Mouse (Mus musculus) hindlimb bud, embryonic 11.5 days (tissue): ENCODE data around the gene Uba5.
A peak's percentile ranks its signal among the peaks of the same experiment; 100 is the strongest.

Source experiments
- DNase-seq: peaks from one replicate; pipeline ENCODE4 v3.0.0-alpha.2; 2012; ENCODE audit warnings: low read depth, low spot score; ENCODE audit errors: extremely low spot score

Gene Uba5

DNA sequence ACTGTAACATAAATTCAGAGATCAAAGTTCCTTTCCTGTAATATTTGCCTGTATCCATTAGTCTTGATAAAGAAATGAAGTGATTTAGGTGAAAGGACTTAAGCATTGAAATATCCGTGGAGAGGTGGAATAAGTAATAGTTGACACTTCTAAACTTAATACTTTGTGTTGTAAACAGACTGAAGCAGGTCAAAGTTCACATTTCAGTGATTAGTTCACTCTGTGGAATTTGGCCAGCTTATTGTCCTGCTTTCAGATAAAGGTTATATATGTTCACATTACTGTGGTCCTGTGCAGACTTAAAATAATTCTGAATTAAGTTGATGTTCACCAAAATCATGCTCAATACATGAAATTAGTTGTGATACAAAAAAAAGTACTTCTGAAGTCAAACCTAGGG is 1.6 kb upstream of the Uba5 start:
- DNase-seq: no peak

- peak; percentile 97 for DNase-seq
These were observed 469 bp upstream of the Uba5 start, which contains the start of gene Acad11 for GRCm38 (mm10) chr9:104063244-104063961. TSS of gene Acad11 (plus strand) at chr9:104063377.

DNA sequence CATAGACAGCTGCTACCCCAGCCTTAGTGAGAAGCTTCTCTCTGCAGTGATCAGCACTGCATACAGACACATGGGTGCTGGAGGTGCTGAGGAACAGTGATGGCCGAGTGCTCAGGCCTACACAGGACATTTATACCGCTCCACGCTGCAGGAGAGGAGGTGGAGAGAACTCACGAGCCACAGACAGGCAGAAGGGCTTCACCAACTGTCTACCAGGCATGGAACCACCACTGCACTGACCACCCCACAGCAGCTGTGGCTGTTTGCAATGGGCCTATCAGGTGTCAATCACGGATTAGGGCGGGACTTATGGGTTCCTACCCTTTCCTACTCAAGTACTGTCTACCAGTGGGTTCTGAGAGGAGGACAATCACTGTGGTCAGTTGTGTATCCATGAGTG is 11.9 kb downstream of the Uba5 start:
- DNase-seq: no peak

- DNase-seq: no peak
These were observed 19.3 kb downstream of the Uba5 start for GRCm38 (mm10) chr9:104043676-104044075.

DNA sequence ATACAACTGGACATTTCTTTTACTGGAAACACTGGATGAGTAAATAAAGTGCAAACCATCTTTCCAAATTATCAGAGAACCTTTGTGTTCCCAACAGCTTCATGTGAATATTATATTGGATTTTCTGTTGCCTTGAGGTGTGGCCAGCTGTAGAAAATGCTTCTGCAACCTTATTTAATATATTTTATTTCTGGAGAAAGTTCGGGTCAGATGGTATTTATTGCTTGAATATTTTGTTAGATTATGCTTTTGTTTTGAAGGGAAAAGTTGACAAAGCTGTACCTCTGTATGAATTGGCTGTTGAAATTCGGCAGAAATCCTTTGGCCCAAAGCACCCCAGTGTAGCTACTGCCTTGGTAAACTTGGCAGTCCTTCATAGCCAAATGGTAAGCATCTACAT is 22.6 kb downstream of the Uba5 start, which contains the start of gene Gm28305:
TSS of gene Gm28305 (plus strand) at position 301 of the 400 bp plus-strand sequence.
- no peak for DNase-seq

DNA sequence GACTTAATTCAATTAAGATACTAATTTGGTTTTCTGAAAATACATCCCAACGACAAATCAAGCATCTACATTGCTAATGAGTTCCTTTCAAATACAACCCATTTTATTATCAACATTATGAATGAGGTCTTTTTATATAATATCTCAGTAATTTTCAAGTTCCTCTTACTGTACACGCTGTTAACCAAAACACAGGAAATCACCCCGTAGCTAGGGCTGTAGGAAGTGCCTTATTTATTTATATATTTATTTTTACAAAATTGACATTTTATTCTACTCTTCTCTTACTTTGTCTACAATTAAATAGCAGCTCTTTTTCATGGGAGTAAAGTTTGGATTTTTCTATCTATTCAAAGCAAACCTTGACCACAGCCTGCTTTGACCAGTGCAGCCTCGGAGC is 23.2 kb downstream of the Uba5 start:
- DNase-seq: no peak

- no peak for DNase-seq
These were observed 23.8 kb downstream of the Uba5 start for GRCm38 (mm10) chr9:104039031-104039695.

GRCm38 (mm10) chr9:104038266-104038665 is 24.7 kb downstream of the Uba5 start:
- DNase-seq: no peak

GRCm38 (mm10) chr9:104035261-104036015 is 27.5 kb downstream of the Uba5 start:
- peak; percentile 49 for DNase-seq

DNA sequence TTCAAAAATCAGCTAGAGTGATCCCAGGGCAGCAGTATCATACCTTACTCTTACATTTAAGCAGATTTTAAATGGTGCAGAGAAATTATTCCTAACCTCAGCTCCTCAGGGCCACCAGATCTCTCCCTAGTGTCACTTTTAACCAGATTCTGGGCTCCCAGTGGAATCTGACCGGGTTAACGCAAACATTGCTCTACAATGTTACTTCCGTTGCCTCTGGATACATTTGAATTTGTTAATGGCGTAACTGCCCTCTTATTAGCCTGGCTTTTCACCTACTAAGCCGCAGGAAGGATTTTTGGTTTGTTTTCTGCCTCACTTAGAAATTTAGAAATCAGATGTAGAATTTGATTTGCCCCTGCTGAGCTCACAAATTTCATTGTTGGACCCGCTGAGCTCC is 28.2 kb downstream of the Uba5 start:
- no peak for DNase-seq

DNA sequence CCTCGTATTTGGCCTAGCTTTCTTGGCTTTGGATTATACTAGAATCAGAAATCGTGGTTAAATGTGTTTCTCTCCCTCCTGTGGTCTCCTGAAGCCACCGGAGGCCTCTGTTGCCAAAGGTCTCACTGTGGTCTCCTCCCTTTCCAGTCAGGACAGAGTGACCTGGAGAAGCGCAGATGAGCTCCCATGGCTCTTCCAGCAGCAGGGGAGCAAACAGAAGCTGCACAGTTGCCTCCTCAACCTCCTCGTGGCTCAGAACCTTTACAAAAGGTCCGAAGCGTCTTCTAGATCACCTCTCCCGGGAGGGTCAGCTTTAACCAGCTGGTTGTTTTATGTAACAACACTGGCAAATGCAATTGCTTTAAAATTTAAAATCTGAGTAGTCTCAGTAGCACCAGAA is 28.7 kb downstream of the Uba5 start:
- no peak for DNase-seq

DNA sequence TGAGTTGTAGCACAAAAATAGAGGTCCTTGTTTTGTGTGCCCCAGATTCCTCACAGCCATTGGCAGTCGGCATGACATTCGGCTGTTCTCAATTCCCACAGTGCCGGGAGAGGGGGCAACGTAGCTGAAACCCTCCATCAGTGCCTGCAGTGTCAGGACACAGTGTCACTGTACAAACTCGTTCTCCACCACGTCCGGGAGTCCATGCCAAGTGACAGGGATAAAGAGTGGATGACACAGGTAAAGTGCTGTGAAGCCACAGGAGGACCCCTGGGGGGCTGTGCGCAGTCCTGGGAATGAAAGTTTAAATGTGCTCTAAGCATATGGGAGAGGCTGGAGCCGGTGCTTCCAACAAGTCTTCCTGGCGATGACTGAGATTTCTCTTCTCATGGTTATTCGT is 33.1 kb downstream of the Uba5 start:
- DNase-seq: no peak

DNA sequence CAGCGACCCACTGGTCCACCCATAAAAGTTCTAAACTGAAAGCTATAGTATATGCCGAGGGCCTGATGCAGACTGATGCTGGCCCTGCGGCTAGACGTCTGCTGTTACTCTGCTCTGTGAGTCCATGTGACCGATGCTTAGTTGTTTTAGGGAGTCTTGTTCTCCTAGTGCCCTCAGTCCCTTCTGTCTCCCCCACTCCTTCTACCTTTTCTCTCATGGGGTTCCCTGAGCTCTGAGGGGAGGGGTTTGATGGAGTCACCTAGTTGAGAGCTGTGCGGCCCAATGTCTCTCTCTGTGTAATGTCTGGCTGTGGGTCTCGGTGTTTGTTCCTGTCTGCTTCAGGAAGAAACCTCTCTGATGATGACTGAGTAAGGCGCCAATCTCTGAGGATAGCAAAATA is 35.7 kb downstream of the Uba5 start:
- no peak for DNase-seq

- no peak for DNase-seq
These were observed 41.9 kb downstream of the Uba5 start for GRCm38 (mm10) chr9:104021026-104021425.

- no peak for DNase-seq
These were observed 48.4 kb downstream of the Uba5 start for GRCm38 (mm10) chr9:104014526-104014925.

GRCm38 (mm10) chr9:104002913-104003330 is 60.0 kb downstream of the Uba5 start:
- peak; percentile 56 for DNase-seq

GRCm38 (mm10) chr9:104001921-104002859 is 60.7 kb downstream of the Uba5 start, which contains the start of gene Nphp3:
TSS of gene Nphp3 (plus strand) at chr9:104002544.
- DNase-seq: peak; percentile 94

DNA sequence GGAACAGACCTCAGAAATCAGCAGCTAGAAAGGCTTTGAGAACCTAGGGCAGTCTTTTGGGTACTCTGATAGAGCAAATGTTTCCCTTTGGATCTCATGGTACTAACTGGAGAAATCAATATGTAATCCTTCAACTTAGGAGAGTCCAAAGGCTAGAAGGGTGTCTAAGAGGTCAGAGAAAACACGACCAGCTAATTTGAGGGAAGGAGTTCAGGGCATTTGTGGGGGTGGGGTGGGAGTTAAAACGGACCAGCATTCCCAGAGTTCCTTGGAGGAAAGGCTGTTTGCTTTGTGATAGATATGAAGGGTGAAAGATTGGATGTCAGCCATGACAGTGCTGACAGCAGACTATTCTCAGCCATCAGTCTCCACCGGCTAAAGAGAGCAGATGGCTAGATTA is 62.3 kb downstream of the Uba5 start:
- no peak for DNase-seq
